8 mouse cellular contexts compared by ENCODE assay signal in the genomic region with DNA sequence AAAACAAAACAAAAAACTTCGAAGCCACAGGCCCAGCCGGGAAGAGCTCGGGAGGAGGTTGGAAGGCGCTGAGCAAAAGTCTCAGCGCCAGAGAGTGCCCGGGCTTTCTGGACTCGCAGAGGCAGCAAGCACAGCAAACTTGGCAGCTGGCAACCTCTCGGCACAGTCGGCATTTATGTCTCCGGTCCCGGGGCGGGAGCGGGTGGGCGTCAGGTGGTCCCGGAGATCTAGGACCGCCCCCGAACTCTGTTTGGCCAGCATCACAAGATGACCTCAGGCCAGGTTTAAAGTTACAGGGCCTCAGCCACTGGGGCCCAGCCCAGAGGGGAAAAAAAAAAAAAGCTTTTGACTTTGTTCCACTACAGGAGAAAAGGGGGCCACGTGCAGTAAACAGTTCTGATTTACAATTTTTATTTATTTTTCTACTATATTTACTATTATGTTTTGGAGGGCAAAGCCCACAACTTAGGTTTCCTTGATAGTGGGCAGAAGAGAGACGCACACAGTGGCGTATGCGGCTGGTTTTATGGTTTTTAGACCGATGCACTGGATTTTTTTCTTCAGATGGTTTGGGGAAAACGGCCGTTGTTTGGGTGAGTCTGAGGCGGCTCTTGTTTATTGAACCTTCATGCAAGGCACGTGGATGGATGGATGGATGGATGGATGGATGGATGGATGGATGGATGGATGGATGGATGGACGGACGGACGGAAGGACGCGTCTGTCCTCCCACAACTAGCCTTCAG. TPM values are rescaled to one million over a fixed set of nuclear protein-coding genes. Genes with fewer than 3 reads are reported as not detected.
DNase-seq lines count a peak whose midpoint lies in the region; ATAC-seq and TF ChIP-seq lines count a peak whose summit lies in the region.

Gene Pdpn, minus strand, starts transcription at position 240 of the 746 bp plus-strand sequence.

- H3K27me3 ChIP-seq in E14TG2a.4 (ENCODE audit: insufficient read depth, low read length) = peaks cover 14% of the 10 kb centered on the region; the same call in 1 of the 2 replicates
- H3K27me3 ChIP-seq in hindbrain, embryonic 15.5 days = no peaks in the 10 kb centered on the region

- H3K27ac ChIP-seq in hindbrain, embryonic 15.5 days (replicated peaks) = peak within 1 kb of the TSS; percentile 32

- H3K4me2 ChIP-seq in hindbrain, embryonic 15.5 days = peak within 1 kb of the TSS; percentile 59

- H3K9me3 ChIP-seq in E14TG2a.4 (ENCODE audit: low read length) = no peaks in the 10 kb centered on the region
- H3K9me3 ChIP-seq in hindbrain, embryonic 15.5 days = no peaks in the 10 kb centered on the region

- DNase-seq in cerebellum, postnatal 10 days = peak; percentile 62 to 81
- peak; percentile 70 for DNase-seq in gastrocnemius, postnatal 10 days
- peak; percentile 22 to 26 for DNase-seq in left cerebral cortex, postnatal 25 days (ENCODE audit: low spot score in 2 of 2)
- DNase-seq in mesoderm, embryonic 11.5 days (ENCODE audit: low read depth, low spot score) = peak; percentile 86
- peak; percentile 58 for DNase-seq in skeletal muscle tissue, adult 2 months (ENCODE audit: low read depth, low spot score)

- ATAC-seq in hindbrain, embryonic 15.5 days (ENCODE audit: low FRiP score, low read depth) = peak; percentile 54; the same call in 1 of the 2 replicates
- ATAC-seq in megakaryocyte-erythroid progenitor cell, adult 5-6 weeks (replicated peaks; ENCODE audit: low FRiP score, low TSS enrichment, poor library complexity, severe bottlenecking) = no peak

- H3K9ac ChIP-seq in hindbrain, embryonic 15.5 days = peak within 1 kb of the TSS; percentile 25; the same call in 1 of the 2 replicates

- H3K36me3 ChIP-seq in E14TG2a.4 (ENCODE audit: insufficient read depth, low read length) = peaks cover 3% of the 10 kb centered on the region; the same call in 1 of the 2 replicates
- H3K36me3 ChIP-seq in hindbrain, embryonic 15.5 days = no peaks in the 10 kb centered on the region

- intact Hi-C loops in left cerebral cortex, postnatal 25 days (cut with DNase I) = no loop called here

- peak within 1 kb of the TSS; percentile 75 for H3K4me3 ChIP-seq in E14TG2a.4 (replicated peaks; ENCODE audit: low read length)
- peak within 1 kb of the TSS; percentile 34 for H3K4me3 ChIP-seq in hindbrain, embryonic 15.5 days

- peaks cover 89% of the 10 kb centered on the region for H3K4me1 ChIP-seq in E14TG2a.4 (replicated peaks; ENCODE audit: low read depth, low read length)
- peaks cover 38% of the 10 kb centered on the region for H3K4me1 ChIP-seq in hindbrain, embryonic 15.5 days (replicated peaks)

- no peak for TF ChIP-seq CTCF in E14TG2a.4 (conservative IDR thresholded peaks at IDR 0.05; ENCODE audit: low read length)

- WGBS in hindbrain, embryonic 15.5 days = 1% methylated on average over 31 of the region's 31 CpGs

RNA-seq across cellular contexts. Expression of gene Pdpn, which starts in this region (rescaled TPM):
- 10 to 100 TPM; 23.1 to 28.3 TPM for total RNA-seq in gastrocnemius, postnatal 10 days (2021)
- polyA plus RNA-seq in hindbrain, embryonic 15.5 days (2015; fragmentation: Nextera tagmentation; extraction: Ambion mirVana) = 53.3 and 55.1 TPM in 2 replicates
- 10 to 100 TPM; 14.7 to 15.9 TPM for total RNA-seq in left cerebral cortex, postnatal 25 days (2021)
- not detected in 2 replicates for total RNA-seq in megakaryocyte-erythroid progenitor cell, adult 5-6 weeks (2014; fragmentation: Nextera tagmentation)
- total RNA-seq in megakaryocyte-erythroid progenitor cell, adult 5-6 weeks (2017) = not detected in 2 replicates

Comparison
In these comparisons a context has a peak if more than half of its experiments do, and no peak if none do; other contexts are left out.
1. RNA of gene Pdpn (total RNA-seq): 23.1 to 28.3 TPM in gastrocnemius, postnatal 10 days and 14.7 to 15.9 TPM in left cerebral cortex, postnatal 25 days; not detected in megakaryocyte-erythroid progenitor cell, adult 5-6 weeks; every median in the first group is over 10 times any median in the second.
2. DNase-seq: peak in every context shown above with its lines; median percentile 86 in mesoderm, embryonic 11.5 days; 72 in cerebellum, postnatal 10 days; 70 in gastrocnemius, postnatal 10 days; 58 in skeletal muscle tissue, adult 2 months; 24 in left cerebral cortex, postnatal 25 days.